Mouse (Mus musculus) limb, embryonic 13.5 days (tissue): ENCODE data around the gene Npepps. TPM values are rescaled to one million over a fixed set of nuclear protein-coding genes. Genes with fewer than 3 reads are reported as not detected.
A peak's percentile ranks its signal among the peaks of the same experiment; 100 is the strongest.
"Not testable (repeated sequence)": the region's sequence is repeated elsewhere in the genome, so short reads cannot be mapped to it uniquely, and the experiment has no call there.

Experiments
- ATAC-seq: fragments of 200-750 bp; cut with Nextera tagmentation; 2 replicates; pipeline ENCODE4 v1.8.0; 2017; ENCODE audit warnings: low read depth, moderate number of reproducible peaks, moderate TSS enrichment; ENCODE audit not compliant: low FRiP score
- H3K27ac ChIP-seq: fragments of 300-500 bp; sonication (generic); 2 replicates; pipeline ENCODE4 v1.5.1; 2015; ENCODE audit warnings: inconsistent platforms, mild to moderate bottlenecking, moderate library complexity
- H3K27me3 ChIP-seq: fragments of 300-500 bp; sonication (generic); 2 replicates; pipeline ENCODE4 v1.6.1; 2015; ENCODE audit warnings: mild to moderate bottlenecking, inconsistent platforms
- H3K36me3 ChIP-seq: fragments of 300-500 bp; sonication (generic); 2 replicates; pipeline ENCODE4 v1.6.1; 2015; ENCODE audit warnings: inconsistent platforms, mild to moderate bottlenecking, moderate library complexity
- H3K4me1 ChIP-seq: fragments of 300-500 bp; sonication (generic); 2 replicates; pipeline ENCODE4 v1.6.1; 2015; ENCODE audit warnings: inconsistent platforms
- H3K4me2 ChIP-seq: fragments of 300-500 bp; sonication (generic); replicated peaks from 2 replicates; pipeline ENCODE4 v1.6.1; 2015; ENCODE audit warnings: inconsistent platforms, mild to moderate bottlenecking, moderate library complexity
- H3K4me3 ChIP-seq: fragments of 300-500 bp; sonication (generic); 2 replicates; pipeline ENCODE4 v1.5.1; 2015; ENCODE audit warnings: moderate library complexity, mild to moderate bottlenecking, inconsistent platforms
- H3K9ac ChIP-seq: fragments of 300-500 bp; sonication (generic); 2 replicates; pipeline ENCODE4 v1.6.1; 2015; ENCODE audit warnings: mild to moderate bottlenecking, inconsistent platforms
- H3K9me3 ChIP-seq: fragments of 300-500 bp; sonication (generic); 2 replicates; pipeline ENCODE4 v1.6.1; 2016; ENCODE audit warnings: inconsistent platforms
- WGBS: fragments of 180-500 bp; shearing (Covaris S2); methylation state at CpG from one replicate; pipeline ENCODE4 v1.1.7; 2015; 5-methylcytosine and 5-hydroxymethylcytosine counted together
- polyA plus RNA-seq: library from polyadenylated mRNA; unstranded; fragments of >200 nt; fragmentation: Nextera tagmentation; extraction: Ambion mirVana; gene quantifications from 2 replicates; pipeline ENCODE4 v1.2.1, GENCODE M21; 2015

The Npepps gene
- polyA plus RNA-seq, 1 experiment from 2014 or later, result 96.0 TPM

DNA sequence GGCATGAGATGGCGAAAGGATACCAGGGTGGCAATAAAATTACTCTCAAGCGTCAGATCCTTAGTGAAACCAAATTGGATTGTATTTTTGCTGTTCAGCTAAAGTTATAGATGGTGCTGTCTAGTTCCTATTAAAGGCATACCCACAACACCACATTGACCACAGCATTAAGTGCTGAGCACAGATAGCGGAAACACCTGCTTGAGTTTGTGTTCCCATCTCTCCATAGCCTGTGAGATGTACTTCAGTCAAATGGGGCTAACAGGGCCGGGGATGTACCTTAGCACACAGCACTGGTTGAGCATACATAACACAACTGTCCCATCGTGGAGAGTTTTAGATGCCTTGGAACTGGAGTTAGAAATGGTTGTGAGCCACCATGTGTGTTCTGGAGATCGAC, 89.4 kb downstream of the Npepps start:
- H3K36me3 ChIP-seq, result peaks cover 10% of the 10 kb centered on the region
- no peaks in the 10 kb centered on the region for H3K9me3 ChIP-seq
- H3K4me2 ChIP-seq, result no peak overlapping the region
- ATAC-seq, result no peak
- H3K27me3 ChIP-seq, result no peaks in the 10 kb centered on the region
- no peak overlapping the region for H3K9ac ChIP-seq
- no peak overlapping the region for H3K27ac ChIP-seq
- WGBS, result 88% methylated on average over 6 of the region's 6 CpGs
- no peak overlapping the region for H3K4me3 ChIP-seq
- peaks cover 15% of the 10 kb centered on the region for H3K4me1 ChIP-seq

DNA sequence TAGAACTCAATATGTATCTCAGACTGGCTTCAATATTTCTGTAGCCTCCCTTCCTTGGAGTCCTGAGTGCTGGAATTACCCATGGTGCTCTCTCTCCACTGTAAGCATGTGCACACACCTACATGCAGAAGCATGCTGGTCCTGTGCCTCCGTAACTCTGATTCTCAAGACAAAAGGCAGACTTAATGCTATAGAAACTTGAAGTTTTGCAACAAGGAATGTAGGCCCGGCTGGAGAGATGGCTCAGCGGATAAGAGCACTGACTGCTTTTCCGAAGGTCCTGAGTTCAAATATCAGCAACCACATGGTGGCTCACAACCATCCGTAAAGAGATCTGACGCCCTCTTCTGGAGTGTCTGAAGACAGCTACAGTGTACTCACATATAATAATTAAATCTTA, 90.8 kb downstream of the Npepps start:
- H3K9ac ChIP-seq, H3K27ac ChIP-seq, ATAC-seq, H3K27me3 ChIP-seq, H3K4me3 ChIP-seq, H3K9me3 ChIP-seq: not testable (repeated sequence)
- Histone ChIP-seq H3K4me2 (peak overlapping the region; percentile 85; the same call in 1 of the 2 replicates), H3K4me1 (peaks cover 28% of the 10 kb centered on the region), H3K36me3 (peaks cover 21% of the 10 kb centered on the region)
- WGBS, result 92% methylated on average over 6 of the region's 6 CpGs

DNA sequence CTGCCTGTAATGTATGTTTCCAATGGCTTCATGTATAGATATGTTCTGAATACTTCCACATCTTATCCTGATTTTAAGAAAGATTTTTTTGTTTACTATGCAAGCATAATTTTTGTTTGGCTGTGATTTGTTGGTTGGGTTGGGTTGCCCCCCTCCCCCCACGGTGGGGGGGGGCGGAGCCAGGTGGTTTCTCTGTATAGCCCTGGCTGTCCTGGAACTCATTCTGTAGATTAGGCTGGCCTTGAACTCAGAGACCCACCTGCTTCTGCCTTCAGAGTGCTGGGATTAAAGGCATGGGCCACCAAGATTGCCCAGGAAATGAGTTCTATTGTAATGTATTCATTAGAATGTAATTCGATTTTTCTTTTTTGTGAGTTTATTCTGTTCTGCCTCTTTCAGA, 91.2 kb downstream of the Npepps start:
- peak overlapping the region; percentile 78 for H3K9ac ChIP-seq
- H3K27me3 ChIP-seq, result no peaks in the 10 kb centered on the region
- peaks cover 32% of the 10 kb centered on the region for H3K4me1 ChIP-seq
- H3K36me3 ChIP-seq, result peaks cover 21% of the 10 kb centered on the region
- ATAC-seq, result no peak
- 37% methylated on average over 3 of the region's 3 CpGs for WGBS
- no peak overlapping the region for H3K27ac ChIP-seq
- H3K9me3 ChIP-seq, result no peaks in the 10 kb centered on the region
- H3K4me3 ChIP-seq, result peak overlapping the region; percentile 87
- peak overlapping the region; percentile 85 for H3K4me2 ChIP-seq

DNA sequence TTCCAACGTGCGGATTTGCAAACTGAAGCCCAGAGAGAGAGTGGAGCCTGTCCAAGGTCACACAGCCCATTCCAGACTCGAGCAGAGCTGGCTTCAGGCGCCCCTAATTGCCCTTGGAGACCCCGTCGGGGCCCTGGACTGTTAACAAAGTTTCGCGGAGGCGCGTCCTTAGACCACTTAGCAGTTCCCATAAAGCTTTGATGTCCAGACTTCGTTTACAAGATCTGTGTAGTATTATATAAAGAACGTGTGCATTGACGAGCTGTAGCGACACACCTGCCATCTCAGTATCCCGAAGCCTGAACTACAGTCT, 91.8 kb downstream of the Npepps start:
- H3K9me3 ChIP-seq, result no peaks in the 10 kb centered on the region
- no peak for ATAC-seq
- H3K36me3 ChIP-seq, result peaks cover 26% of the 10 kb centered on the region
- peak overlapping the region; percentile 93 for H3K27ac ChIP-seq
- H3K4me3 ChIP-seq, result peak overlapping the region; percentile 87
- H3K9ac ChIP-seq, result peak overlapping the region; percentile 78
- H3K27me3 ChIP-seq, result no peaks in the 10 kb centered on the region
- under 1% methylated on average over 15 of the region's 15 CpGs for WGBS
- peaks cover 34% of the 10 kb centered on the region for H3K4me1 ChIP-seq
- H3K4me2 ChIP-seq, result peak overlapping the region; percentile 85

DNA sequence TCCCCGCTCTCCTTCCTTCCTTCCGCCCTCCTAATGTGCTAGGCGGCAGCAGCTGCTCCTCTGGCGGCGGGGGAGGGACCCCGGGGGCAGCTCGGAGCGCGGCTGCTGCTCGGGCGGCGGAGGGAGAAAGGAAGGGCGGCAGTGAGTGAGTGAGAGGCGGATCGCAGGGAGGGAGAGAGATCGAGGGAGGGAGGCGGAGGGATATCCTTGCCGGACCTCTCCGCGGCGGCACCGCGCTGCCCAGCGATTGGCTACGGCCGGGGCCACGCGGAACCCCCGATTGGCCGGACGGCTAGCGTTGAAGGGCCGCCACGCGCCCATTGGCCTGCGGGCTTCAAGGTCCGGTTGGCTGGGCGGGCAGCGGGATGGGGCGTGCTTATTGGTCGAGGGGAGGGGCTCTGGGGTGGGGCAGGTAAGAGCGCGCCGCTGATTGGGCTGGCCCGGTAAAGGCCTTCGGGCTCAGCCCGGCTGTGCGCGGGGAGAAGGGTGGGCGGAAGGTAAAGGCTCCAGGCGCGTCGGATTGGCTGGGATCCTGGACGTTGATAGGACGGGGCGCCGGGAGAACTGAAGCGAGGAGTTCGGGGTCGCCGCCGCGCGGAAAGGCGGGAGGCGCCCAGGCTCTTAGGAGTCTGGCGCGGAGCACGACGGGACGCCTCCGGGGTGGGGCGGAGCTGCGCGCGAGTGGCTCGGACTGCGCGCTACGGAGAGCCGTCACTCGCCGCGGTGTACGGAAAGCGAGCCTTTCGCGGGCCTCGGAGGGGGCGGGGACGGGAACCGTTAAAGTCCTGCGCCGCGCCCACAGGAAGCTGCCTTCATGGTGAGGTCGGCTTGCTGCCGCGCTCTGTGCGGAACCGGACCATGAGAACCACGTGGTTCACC, 92.4 kb downstream of the Npepps start, which contains the start of gene Kpnb1:
Gene Kpnb1, minus strand, starts transcription at position 118 of the 879 bp plus-strand sequence.
- under 1% methylated on average over 97 of the region's 101 CpGs for WGBS
- peak; percentile 96 for ATAC-seq
- H3K36me3 ChIP-seq, result peaks cover 32% of the 10 kb centered on the region
- peak within 1 kb of the TSS; percentile 87 for H3K4me3 ChIP-seq
- H3K27me3 ChIP-seq, result no peaks in the 10 kb centered on the region
- peak within 1 kb of the TSS; percentile 98 for H3K27ac ChIP-seq
- H3K4me1 ChIP-seq, result peaks cover 38% of the 10 kb centered on the region
- H3K9me3 ChIP-seq, result no peaks in the 10 kb centered on the region
- peak within 1 kb of the TSS; percentile 85 for H3K4me2 ChIP-seq
- H3K9ac ChIP-seq, result peak within 1 kb of the TSS; percentile 92

DNA sequence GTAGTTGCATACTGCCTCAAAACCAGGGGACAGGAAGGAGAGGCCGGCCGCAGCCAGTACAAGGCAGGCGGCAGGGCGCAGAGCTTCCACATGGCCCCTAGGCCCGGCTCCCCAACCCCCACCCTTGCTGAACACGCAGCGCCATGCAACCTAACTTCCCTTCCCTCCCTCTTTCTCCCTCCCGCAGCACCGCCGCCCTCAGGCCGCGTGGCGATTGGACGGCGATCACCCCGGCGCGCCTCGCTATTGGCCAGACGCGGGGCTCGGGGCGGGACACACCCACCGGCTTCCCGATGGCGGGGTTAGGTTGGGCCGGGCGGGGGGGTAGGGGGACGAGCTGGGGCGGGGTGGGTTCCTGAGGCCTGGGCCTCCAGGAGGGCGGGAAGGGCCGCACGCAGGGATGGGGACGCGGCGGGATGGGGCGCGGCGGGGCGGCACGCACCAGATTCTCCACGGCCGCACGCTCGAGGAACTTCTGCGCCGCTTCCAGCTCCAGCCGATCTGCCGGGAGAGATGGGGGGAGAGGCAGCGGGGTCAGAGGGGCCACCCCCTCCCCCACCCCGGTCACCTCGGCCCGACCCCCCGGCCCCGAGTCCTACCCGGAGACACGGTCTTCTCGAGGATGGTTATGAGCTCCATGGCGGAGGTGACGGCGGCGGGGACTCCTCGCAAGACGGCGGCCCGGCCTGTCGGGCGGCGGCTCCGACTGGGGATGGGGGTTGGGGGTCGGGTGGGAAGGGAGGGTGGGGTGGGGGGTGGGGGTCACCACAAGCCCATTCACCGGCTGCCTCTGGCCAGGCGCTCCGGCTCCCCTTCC, 93.3 kb downstream of the Npepps start:
- peak overlapping the region; percentile 76 for H3K4me2 ChIP-seq
- H3K27ac ChIP-seq, result peak overlapping the region; percentile 98
- H3K27me3 ChIP-seq, result no peaks in the 10 kb centered on the region
- H3K4me1 ChIP-seq, result peaks cover 38% of the 10 kb centered on the region
- H3K9ac ChIP-seq, result peak overlapping the region; percentile 92
- WGBS, result under 1% methylated on average over 41 of the region's 74 CpGs
- peaks cover 40% of the 10 kb centered on the region for H3K36me3 ChIP-seq
- H3K9me3 ChIP-seq, result no peaks in the 10 kb centered on the region
- peak; percentile 80 for ATAC-seq
- H3K4me3 ChIP-seq, result peak overlapping the region; percentile 87

DNA sequence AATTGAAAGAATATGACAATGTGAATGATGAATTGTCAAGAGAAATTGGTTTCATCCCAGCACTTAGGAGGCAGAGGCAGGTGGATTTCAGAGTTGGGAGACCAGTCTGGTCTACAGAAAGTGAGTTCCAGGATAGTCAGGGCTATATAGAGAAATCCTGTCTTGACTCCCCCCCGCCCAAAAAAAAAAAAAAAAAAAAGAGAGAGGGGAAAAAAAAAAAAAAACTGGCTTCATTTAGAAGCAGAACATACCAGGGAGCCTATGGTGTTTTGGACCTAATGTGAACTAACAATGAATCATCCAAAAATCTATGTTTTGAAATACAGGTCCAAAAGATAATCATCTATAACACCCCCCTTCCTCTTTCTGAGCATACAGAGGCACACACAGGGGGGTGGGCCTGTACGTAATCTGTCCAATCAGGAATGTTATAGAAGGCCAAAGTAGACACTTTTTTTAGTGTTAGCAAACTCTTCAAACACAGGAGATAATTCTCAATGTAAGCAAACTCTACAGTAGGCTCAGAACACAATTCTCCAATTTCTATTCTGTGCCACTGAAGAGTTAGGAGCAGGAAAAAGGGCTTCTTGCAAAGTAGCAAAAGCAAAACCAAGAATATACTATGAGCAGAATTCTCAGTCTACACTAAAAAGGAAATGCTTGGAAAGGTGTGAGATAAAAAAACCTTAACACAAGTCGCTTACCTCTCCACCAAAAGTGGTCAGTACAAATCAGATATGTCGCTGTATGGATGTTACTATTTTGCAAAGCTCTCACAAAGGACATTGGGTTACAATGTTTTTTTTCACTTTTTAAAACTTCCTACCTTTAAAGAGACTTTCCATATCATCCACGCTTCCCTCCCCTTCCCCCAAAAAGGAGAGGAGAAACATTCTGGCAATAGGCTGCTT, 94.5 kb downstream of the Npepps start:
- Histone ChIP-seq H3K9ac (peak overlapping the region; percentile 67), H3K4me1 (peaks cover 38% of the 10 kb centered on the region), H3K27ac (no peak overlapping the region), H3K9me3 (no peaks in the 10 kb centered on the region), H3K4me2 (peak overlapping the region; percentile 76), H3K36me3 (peaks cover 52% of the 10 kb centered on the region), H3K4me3 (peak overlapping the region; percentile 87), H3K27me3 (no peaks in the 10 kb centered on the region)
- 63% methylated on average over 5 of the region's 5 CpGs for WGBS
- ATAC-seq, result no peak

DNA sequence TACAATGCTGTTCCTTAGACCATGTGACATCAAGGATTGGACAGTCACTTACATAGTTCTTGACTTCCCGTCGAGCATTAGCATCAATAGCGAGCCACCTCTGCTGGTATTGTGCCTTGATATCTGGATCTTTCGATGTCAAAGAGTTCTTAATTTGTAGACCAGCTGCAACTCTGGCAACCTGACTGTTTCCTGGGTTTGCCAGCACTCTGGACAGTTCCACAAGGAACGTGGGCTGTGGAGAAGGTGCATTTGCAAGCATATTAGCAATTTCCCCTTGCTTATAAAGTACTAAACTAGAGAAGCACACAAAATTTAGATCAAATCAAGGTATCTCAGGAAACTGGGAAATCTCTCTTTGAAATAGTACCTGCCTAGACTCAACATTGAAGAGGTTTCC, 95.6 kb downstream of the Npepps start:
- no peaks in the 10 kb centered on the region for H3K27me3 ChIP-seq

DNA sequence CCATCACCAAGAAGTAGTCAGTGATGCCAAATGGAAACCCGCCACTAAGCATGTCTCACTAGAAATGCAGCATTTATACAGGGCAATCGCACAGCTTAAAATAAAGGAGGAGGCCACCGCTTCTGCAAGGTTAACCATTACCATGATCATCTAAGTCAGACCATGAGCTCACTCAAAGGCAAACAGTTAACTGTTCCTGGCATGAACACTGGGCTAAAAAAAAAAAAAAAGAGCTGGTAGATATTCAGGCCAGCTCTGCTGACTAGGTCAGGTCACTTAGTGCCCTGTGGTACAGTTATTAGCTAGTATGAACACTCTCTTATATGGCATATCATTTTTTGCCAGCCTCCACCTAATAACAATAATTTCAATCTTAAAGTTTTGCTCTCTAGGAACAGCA, 98.0 kb downstream of the Npepps start:
- Histone ChIP-seq H3K27me3 (no peaks in the 10 kb centered on the region), H3K36me3 (peaks cover 85% of the 10 kb centered on the region), H3K4me1 (peaks cover 28% of the 10 kb centered on the region), H3K9me3 (no peaks in the 10 kb centered on the region), H3K4me2 (no peak overlapping the region), H3K4me3 (no peak overlapping the region), H3K9ac (no peak overlapping the region), H3K27ac (no peak overlapping the region)
- 93% methylated on average over 3 of the region's 3 CpGs for WGBS
- no peak for ATAC-seq

More for the DNA sequence above, 95.6 kb downstream of the Npepps start:
- H3K9ac ChIP-seq, result no peak overlapping the region
- H3K4me2 ChIP-seq, result no peak overlapping the region
- H3K27ac ChIP-seq, result no peak overlapping the region
- H3K9me3 ChIP-seq, result no peaks in the 10 kb centered on the region
- no peak for ATAC-seq
- H3K4me1 ChIP-seq, result peaks cover 38% of the 10 kb centered on the region
- H3K4me3 ChIP-seq, result no peak overlapping the region
- peaks cover 63% of the 10 kb centered on the region for H3K36me3 ChIP-seq
- WGBS, result 71% methylated on average over 5 of the region's 5 CpGs

DNA sequence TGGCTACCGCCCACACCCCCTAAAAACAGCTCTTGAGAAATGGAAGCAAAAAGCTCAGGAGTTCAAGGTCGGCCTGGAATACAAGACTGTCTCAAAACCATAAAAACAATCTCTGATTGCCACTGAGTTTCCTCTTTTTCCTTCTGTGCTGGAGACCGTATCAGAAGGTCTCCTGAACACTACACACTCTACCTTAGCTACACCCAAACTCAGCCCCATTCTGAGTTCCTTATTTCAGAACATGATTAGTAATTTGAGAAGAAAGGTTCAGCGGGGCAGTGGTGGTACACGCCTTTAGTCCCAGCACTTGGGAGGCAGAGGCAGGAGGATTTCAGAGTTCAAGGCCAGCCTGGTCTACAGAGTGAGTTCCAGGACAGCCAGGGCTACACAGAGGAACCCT, 99.4 kb downstream of the Npepps start:
- WGBS, result 86% methylated on average over 5 of the region's 5 CpGs
- peaks cover 97% of the 10 kb centered on the region for H3K36me3 ChIP-seq
- no peak overlapping the region for H3K9ac ChIP-seq
- no peak overlapping the region for H3K27ac ChIP-seq
- H3K4me3 ChIP-seq, result no peak overlapping the region
- ATAC-seq, result no peak
- H3K4me1 ChIP-seq, result peaks cover 24% of the 10 kb centered on the region
- H3K9me3 ChIP-seq, result no peaks in the 10 kb centered on the region
- no peaks in the 10 kb centered on the region for H3K27me3 ChIP-seq
- H3K4me2 ChIP-seq, result no peak overlapping the region

DNA sequence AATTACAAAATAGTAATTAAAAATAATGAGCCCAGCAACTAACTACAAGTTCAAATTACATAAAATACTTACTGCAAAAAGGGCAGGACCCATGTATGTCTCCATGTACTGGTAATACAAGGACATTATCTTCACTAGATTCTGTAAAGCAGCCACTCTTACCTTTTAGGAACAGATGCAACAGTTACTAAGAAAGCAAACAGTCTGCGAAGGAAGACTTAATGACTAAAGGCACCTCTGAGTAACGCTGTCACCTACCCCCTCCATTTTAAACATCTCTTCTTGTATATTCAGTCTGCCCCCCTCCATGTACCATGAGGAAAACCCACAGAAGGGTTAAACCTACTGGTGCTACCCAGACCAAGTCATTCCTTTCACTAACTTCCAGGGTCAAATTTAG, 102.2 kb downstream of the Npepps start:
- WGBS, result 96% methylated on average over 2 of the region's 2 CpGs
- Histone ChIP-seq H3K9ac (no peak overlapping the region), H3K27me3 (no peaks in the 10 kb centered on the region), H3K4me3 (no peak overlapping the region), H3K36me3 (peaks cover 98% of the 10 kb centered on the region), H3K4me2 (no peak overlapping the region), H3K9me3 (no peaks in the 10 kb centered on the region), H3K27ac (no peak overlapping the region), H3K4me1 (no peaks in the 10 kb centered on the region)
- ATAC-seq, result no peak
